Mouse (Mus musculus) gastrocnemius, postnatal 25 days (tissue): ENCODE results near the gene Vmn2r107. TPM values are rescaled to one million over a fixed set of nuclear protein-coding genes. Genes with fewer than 3 reads are reported as not detected.

ENCODE experiments used
- DNase-seq: peaks from one replicate; pipeline ENCODE4 v3.0.0; 2022
- long read RNA-seq, 2 experiments: library from polyadenylated mRNA; stranded (forward); transcript quantifications; one replicate each; pipeline ENCODE4 v2.0.0; 2021
- total RNA-seq, 2 experiments: library from RNA; stranded (reverse); gene quantifications; 1 replicate in 1 of 2; 2 replicates in 1 of 2; pipeline ENCODE4 v1.2.3; 2021

The Vmn2r107 gene
- not detected for total RNA-seq
- long read RNA-seq, experiment 1 = 0 reads
- long read RNA-seq, experiment 2 = 0 reads

GRCm38 (mm10) chr17:20344942-20345341, at the start of gene Vmn2r107:
Gene Vmn2r107 (plus strand): TSS chr17:20345242.
- no peak for DNase-seq

DNA sequence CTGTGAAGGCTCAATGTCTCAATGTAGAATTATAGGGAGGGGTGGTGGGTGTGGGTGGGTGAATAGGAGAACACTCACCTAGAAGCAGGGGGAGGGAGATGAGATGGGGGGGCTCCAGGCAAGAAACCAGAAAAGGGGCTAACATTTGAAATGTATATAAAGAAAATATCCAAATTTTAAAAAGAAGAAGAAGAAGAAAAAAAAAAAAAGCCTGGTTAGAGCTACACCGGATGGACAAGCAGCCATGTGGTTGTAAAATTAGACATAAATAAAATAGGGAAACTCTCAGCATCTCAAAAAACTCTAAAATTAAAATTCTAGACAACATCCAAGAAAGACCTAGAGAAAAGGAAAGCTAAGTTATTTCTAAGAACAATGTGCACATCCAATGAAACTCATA, 39.3 kb upstream of the Vmn2r107 start:
- no peak for DNase-seq

DNA sequence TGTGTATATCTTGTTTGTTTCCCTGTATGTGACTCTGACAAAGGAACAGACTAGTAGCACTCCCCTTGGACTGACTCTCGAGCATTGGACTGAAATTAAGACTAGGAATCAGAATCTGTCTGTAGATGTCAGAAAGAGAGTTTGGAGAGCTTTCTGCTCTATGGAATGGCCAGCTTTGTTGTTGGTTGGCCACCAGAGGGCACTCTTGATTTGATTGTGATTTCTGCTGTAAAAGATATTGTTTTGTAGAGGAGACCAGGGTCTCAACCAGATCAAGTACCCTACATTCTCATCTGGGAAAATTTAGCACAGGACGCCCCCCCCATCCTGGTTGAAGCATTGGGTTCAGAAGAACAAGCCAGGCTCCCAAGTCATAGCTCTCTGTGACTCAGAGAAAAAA, 54.1 kb downstream of the Vmn2r107 start:
- no peak for DNase-seq

GRCm38 (mm10) chr17:20413846-20414245, 68.8 kb downstream of the Vmn2r107 start, which contains the start of gene Vmn1r224:
Gene Vmn1r224 (plus strand): TSS chr17:20414146.
- no peak for DNase-seq

Other genes with a start within 250 kb of the Vmn2r107 start
- gene Fpr-rs7, start 231.0 kb upstream of the Vmn2r107 start, total RNA-seq = not detected
- gene Fpr-rs6, start 162.1 kb upstream of the Vmn2r107 start, total RNA-seq = not detected
- gene Vmn2r105, start 110.2 kb upstream of the Vmn2r107 start, total RNA-seq = not detected
- gene Vmn2r106, start 59.7 kb upstream of the Vmn2r107 start, total RNA-seq = not detected
- gene Vmn1r224, start 68.9 kb downstream of the Vmn2r107 start, total RNA-seq = not detected
- gene Vmn2r108, start 136.1 kb downstream of the Vmn2r107 start, total RNA-seq = not detected
- gene Vmn1r225, start 152.9 kb downstream of the Vmn2r107 start, total RNA-seq = not detected
- gene Vmn2r109, start 219.5 kb downstream of the Vmn2r107 start, total RNA-seq = not detected